Comparison of ENCODE assay signal across 5 mouse cellular contexts in genomic region chr17:6632850-6633249, GRCm38 (mm10). TPM values are rescaled to one million over a fixed set of nuclear protein-coding genes. Genes with fewer than 3 reads are reported as not detected.
DNase-seq lines count a peak whose midpoint lies in the region; ATAC-seq and TF ChIP-seq lines count a peak whose summit lies in the region.
"Not testable (repeated sequence)": the region's sequence is repeated elsewhere in the genome, so short reads cannot be mapped to it uniquely, and the experiment has no call there.
"Had no signal": no experiment of that assay in that cellular context is flagged by ENCODE, and none has a peak within 500 bp of the region (broad histone marks: within the 10 kb centered on the region; RNA-seq: fewer than 3 reads in every experiment).

No protein-coding gene starts in this region.

- not testable (repeated sequence) for H3K27me3 ChIP-seq in stomach, postnatal 0 days (ENCODE audit: control insufficient read depth, insufficient read depth, low read length)

- H3K27ac ChIP-seq in stomach, postnatal 0 days (replicated peaks): not testable (repeated sequence)

- not testable (repeated sequence) for H3K4me2 ChIP-seq in stomach, postnatal 0 days (replicated peaks; ENCODE audit: low read depth)

- H3K4me3 ChIP-seq in stomach, postnatal 0 days (ENCODE audit: low read depth, low read length): not testable (repeated sequence)

- not testable (repeated sequence) for H3K4me1 ChIP-seq in stomach, postnatal 0 days (replicated peaks; ENCODE audit: control insufficient read depth, insufficient read depth)

- WGBS in stomach, postnatal 0 days: 76% methylated on average over 6 of the region's 6 CpGs

- H3K9ac ChIP-seq in stomach, postnatal 0 days (ENCODE audit: low read length): not testable (repeated sequence)

- peak; percentile 84 for DNase-seq in heart, adult 11 months
- not testable (repeated sequence) for DNase-seq in stomach, postnatal 0 days (ENCODE audit: low spot score)

- TF ChIP-seq CTCF in stomach, postnatal 0 days (IDR thresholded peaks at IDR 0.05; ENCODE audit: low read depth): not testable (repeated sequence)

- TF ChIP-seq EP300 in stomach, postnatal 0 days (optimal IDR thresholded peaks at IDR 0.05): not testable (repeated sequence)

- not testable (repeated sequence) for H3K36me3 ChIP-seq in stomach, postnatal 0 days (ENCODE audit: control insufficient read depth, insufficient read depth, low read length)

- not testable (repeated sequence) for H3K9me3 ChIP-seq in stomach, postnatal 0 days (ENCODE audit: control insufficient read depth, low read length)

- ATAC-seq in stomach, postnatal 0 days (ENCODE audit: low FRiP score, low TSS enrichment): peak; percentile 58; the same call in 1 of the 2 replicates

RNA-seq across cellular contexts. Expression of gene Dynlt1f, which starts 22.9 kb away (rescaled TPM):
- polyA plus RNA-seq in stomach, postnatal 0 days (2015; fragmentation: Nextera tagmentation; extraction: Ambion mirVana): 186 and 187 TPM in 2 replicates

RNA-seq across cellular contexts. Expression of gene Sytl3, which starts 26.0 kb away (rescaled TPM):
- polyA plus RNA-seq in stomach, postnatal 0 days (2015; fragmentation: Nextera tagmentation; extraction: Ambion mirVana): 0.99 and 1.1 TPM in 2 replicates
- polyA plus RNA-seq: adrenal gland, adult 2 months; G1E; Patski had no signal

RNA-seq across cellular contexts. Expression of gene Dynlt1c, which starts 31.4 kb away (rescaled TPM):
- 12.6 and 15.5 TPM in 2 replicates for polyA plus RNA-seq in stomach, postnatal 0 days (2015; fragmentation: Nextera tagmentation; extraction: Ambion mirVana)
